Mouse (Mus musculus): ENCODE measurements around the gene Htra1.

The Htra1 gene

GRCm38 (mm10) chr7:130936472-130936951, 601 bp downstream of the Htra1 start:
- DNase-seq, result no peak

- DNase-seq, result no peak
Measured at GRCm38 (mm10) chr7:130937266-130937841, 1.4 kb downstream of the Htra1 start.

GRCm38 (mm10) chr7:130938005-130938404, 2.1 kb downstream of the Htra1 start:
- DNase-seq, result no peak

- DNase-seq, result no peak
Measured at GRCm38 (mm10) chr7:130938896-130939295, 3.0 kb downstream of the Htra1 start.

- no peak for DNase-seq
Measured at GRCm38 (mm10) chr7:130940733-130941132, 4.8 kb downstream of the Htra1 start.

- DNase-seq, result no peak
Measured at GRCm38 (mm10) chr7:130943280-130943895, 7.5 kb downstream of the Htra1 start.

- no peak for DNase-seq
Measured at GRCm38 (mm10) chr7:130944766-130945475, 9.0 kb downstream of the Htra1 start.

- no peak for DNase-seq
Measured at GRCm38 (mm10) chr7:130945730-130946129, 9.8 kb downstream of the Htra1 start.

GRCm38 (mm10) chr7:130946303-130946702, 10.4 kb downstream of the Htra1 start:
- no peak for DNase-seq

- no peak for DNase-seq
Measured at GRCm38 (mm10) chr7:130948563-130949208, 12.8 kb downstream of the Htra1 start.

GRCm38 (mm10) chr7:130949331-130949751, 13.4 kb downstream of the Htra1 start:
- no peak for DNase-seq

GRCm38 (mm10) chr7:130950482-130950881, 14.6 kb downstream of the Htra1 start:
- DNase-seq, result no peak

GRCm38 (mm10) chr7:130951004-130951403, 15.1 kb downstream of the Htra1 start:
- DNase-seq, result no peak

- no peak for DNase-seq
Measured at GRCm38 (mm10) chr7:130953376-130953775, 17.5 kb downstream of the Htra1 start.

GRCm38 (mm10) chr7:130954177-130954601, 18.3 kb downstream of the Htra1 start:
- DNase-seq, result no peak

- no peak for DNase-seq
Measured at GRCm38 (mm10) chr7:130958551-130958950, 22.6 kb downstream of the Htra1 start.

GRCm38 (mm10) chr7:130959868-130960267, 24.0 kb downstream of the Htra1 start:
- no peak for DNase-seq

GRCm38 (mm10) chr7:130961429-130961828, 25.5 kb downstream of the Htra1 start:
- no peak for DNase-seq

GRCm38 (mm10) chr7:130964686-130965085, 28.8 kb downstream of the Htra1 start:
- DNase-seq, result no peak

GRCm38 (mm10) chr7:130965396-130965795, 29.5 kb downstream of the Htra1 start:
- DNase-seq, result no peak

- DNase-seq, result no peak
Measured at GRCm38 (mm10) chr7:130965909-130966365, 30.0 kb downstream of the Htra1 start.

- DNase-seq, result no peak
Measured at GRCm38 (mm10) chr7:130966451-130966850, 30.5 kb downstream of the Htra1 start.

- no peak for DNase-seq
Measured at GRCm38 (mm10) chr7:130966876-130967275, 31.0 kb downstream of the Htra1 start.
